Mouse (Mus musculus): ENCODE results near the gene Asb12. TPM values are rescaled to one million over a fixed set of nuclear protein-coding genes. Genes with fewer than 3 reads are reported as not detected.
"Not testable (repeated sequence)": the region's sequence is repeated elsewhere in the genome, so short reads cannot be mapped to it uniquely, and the experiment has no call there.

The Asb12 gene
- polyA plus RNA-seq (2012; rRNA removed): 1.8 and 3.3 TPM in 2 replicates

DNA sequence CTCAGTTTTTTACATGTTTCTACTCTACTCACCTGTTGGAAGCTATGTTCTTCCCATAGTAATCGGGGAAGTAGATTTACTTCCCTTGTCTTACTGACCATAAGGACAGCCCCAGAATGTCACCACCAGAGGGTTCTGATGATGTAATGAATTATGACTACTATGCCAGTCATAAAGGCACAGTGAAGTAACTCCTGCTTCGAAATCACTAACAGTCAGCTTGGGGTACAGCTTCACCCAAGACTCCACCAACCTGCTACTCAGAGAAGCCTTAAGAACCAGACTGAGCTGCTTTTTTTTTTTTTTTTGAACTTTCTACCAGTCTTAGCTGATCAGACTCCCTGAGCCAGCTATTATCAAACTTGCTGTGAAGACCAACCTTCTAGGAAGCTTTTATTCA, at the start of gene Asb12, which contains the start of gene Pfn5:
Gene Asb12, minus strand, starts transcription at position 101 of the 400 bp plus-strand sequence.
Gene Pfn5, plus strand, starts transcription at position 218 of the 400 bp plus-strand sequence.
- DNase-seq (ENCODE audit: low read depth): no peak

DNA sequence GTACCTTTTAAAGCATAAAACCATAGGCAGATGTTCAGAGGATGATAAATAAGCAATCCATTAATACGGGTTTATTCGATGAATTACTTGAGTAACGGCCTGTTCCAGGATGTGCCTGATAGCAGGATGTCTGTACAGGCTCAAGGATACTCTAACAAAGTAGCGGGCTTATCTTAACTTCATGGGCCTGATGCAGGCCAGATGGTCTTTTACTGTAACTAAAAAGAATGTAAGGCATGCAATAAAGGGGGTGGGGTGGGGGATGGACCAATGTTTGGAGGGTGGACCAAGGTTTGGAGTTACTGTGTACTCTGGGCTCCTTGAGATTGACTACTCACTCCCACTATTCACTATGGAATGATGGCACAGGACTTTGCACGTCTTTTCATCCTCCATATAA, 42.8 kb upstream of the Asb12 start:
- no peak for DNase-seq (ENCODE audit: low read depth)

DNA sequence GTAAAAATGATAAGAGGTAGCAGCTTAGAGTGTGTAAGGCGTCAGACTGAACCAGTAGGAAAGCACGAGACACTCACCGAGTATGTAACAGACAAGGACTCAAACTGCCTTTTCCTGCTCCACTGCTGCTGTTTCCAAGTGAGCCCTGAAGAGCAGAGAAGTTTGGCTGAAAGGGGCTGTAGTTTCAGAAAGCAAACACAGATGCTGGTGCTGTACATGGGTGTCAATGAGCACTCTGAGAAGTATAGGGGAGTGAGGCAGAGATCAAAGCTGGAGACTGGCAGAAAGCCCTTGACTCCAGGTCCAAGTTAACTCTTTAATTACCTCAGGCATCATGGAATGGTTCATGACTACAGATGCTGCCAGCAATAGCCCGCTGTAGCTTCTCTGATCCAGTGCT, 3.5 kb downstream of the Asb12 start:
- DNase-seq (ENCODE audit: low read depth): no peak

DNA sequence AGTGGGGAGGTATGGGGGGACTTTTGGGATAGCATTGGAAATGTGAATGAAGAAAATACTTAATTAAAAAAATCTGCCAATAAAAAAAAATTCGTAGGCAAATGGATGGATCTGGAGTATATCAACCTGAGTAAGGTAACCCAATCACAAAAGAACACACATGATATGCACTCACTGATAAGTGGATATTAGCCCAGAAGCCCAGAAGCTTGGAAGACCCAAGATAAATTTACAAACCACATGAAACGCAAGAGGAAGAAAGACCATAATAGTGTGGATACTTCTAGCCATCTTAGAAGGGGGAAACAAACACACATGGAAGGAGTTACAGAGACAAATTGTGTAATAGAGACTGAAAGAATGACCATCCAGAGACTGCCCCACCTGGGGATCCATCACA, 22.3 kb downstream of the Asb12 start:
- DNase-seq (ENCODE audit: low read depth): not testable (repeated sequence)

DNA sequence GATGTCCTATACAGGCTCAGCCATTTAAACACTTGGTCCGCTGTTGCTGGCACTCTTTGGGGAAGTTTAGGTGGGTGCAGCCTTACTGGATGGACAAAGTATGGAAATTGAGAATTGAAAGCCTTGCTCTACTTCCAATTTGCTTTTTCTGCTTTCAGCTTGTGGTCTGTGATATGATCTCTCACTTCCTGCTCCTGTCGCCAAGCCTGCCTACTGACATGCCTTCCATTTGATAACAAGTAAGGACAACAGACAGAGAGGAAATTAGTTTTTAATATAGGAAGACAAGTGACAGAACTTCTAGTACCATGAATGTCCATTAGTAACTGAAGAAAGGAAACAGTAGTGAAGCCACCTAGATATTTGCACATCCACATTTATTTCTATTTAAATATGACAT, 32.6 kb downstream of the Asb12 start:
- DNase-seq (ENCODE audit: low read depth): no peak

DNA sequence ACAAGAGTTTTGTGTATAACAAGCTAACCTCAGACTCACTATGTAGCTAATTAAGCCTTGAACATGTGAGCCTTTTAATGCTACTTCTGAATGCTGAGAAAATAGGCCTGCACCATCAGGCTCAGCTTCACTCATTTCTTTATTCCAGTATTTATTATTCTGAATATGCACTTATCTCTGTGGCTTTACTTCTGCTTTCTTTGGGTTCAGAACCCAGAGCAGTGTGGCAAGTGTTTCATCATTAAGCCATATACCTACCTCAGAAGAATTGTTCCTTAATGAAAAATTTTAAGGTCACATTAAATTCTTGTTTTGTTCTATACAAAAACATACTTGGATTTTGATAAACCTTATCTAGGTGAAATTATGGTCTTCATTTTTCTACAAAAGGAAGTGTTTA, 33.9 kb downstream of the Asb12 start:
- DNase-seq (ENCODE audit: low read depth): no peak

DNA sequence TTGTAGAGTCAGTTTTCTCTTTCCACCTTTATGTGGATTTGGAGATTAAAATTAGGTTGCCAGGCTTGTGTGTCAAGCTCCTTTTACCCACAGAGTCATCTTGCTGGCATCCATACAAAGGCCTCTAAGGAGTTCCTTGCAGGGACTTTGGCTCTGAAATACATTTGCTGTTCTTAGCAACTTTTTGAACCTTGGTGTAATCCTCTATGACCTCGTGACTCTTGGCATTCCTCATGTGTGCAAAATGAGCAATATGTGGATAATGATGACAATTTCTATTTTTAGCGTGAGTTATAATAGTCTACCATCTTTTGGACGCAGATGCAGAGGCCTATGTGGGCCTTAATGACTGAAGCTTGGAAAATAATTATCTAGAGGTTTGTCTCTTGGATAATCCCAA, 100.6 kb downstream of the Asb12 start:
- no peak for DNase-seq (ENCODE audit: low read depth)

DNA sequence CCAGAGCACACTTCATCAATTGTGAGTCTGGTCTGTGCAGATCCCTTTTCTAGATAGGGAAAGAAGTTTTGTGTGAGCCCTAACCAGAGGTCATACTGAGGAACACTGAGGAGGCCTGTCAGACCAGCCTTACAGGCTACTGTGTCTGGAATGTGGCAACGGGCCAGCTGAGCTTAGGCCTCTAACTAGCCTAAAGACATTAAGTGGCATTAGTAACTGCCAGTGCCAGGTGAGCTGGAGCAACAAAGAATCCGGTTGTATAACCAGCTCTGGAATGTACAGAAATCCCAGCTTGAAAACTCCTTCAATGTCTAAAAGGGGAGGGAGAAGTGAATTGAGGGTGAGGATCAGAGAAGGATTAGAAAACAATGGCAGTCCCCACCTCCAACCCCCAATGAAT, 111.9 kb downstream of the Asb12 start:
- DNase-seq (ENCODE audit: low read depth): no peak

DNA sequence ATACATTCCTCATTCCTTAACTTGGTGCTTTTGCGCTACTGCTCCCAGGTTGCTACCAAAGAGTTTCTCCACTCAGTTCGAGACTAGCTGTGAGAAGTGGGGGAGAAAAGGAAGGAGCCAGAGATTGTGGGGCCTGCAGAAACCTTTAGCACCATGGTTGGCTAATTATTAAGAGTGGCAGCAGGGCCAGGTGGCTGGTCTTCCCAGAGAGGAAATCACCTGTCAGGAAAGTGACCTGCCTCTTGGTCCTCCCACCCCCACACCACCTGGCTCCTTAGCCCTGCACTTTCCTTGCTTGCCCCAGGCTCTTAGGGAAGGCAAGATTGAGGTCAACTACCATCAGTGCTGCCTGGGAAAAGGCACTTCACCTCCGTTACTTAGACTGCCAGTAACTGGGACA, 112.6 kb downstream of the Asb12 start:
- DNase-seq (ENCODE audit: low read depth): no peak

DNA sequence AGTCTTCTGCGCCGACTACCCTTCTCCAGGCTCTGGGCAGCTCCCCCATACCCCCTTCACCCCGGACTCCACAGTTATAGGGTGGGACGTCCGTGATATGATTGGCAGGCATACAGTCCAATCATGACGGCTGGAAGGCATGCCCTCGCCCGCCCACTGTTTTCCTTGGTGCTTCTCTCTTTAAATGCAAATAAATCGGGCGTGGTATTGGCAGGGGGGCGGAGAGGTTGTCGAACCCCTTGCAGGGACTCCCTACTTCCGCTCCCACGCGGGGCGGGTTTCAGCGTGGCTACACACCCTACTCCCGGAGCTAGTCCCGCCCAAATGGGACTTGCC, 113.0 kb downstream of the Asb12 start, which contains the start of gene Amer1:
Gene Amer1, minus strand, starts transcription at position 97 of the 336 bp plus-strand sequence.
- no peak for DNase-seq (ENCODE audit: low read depth)

DNA sequence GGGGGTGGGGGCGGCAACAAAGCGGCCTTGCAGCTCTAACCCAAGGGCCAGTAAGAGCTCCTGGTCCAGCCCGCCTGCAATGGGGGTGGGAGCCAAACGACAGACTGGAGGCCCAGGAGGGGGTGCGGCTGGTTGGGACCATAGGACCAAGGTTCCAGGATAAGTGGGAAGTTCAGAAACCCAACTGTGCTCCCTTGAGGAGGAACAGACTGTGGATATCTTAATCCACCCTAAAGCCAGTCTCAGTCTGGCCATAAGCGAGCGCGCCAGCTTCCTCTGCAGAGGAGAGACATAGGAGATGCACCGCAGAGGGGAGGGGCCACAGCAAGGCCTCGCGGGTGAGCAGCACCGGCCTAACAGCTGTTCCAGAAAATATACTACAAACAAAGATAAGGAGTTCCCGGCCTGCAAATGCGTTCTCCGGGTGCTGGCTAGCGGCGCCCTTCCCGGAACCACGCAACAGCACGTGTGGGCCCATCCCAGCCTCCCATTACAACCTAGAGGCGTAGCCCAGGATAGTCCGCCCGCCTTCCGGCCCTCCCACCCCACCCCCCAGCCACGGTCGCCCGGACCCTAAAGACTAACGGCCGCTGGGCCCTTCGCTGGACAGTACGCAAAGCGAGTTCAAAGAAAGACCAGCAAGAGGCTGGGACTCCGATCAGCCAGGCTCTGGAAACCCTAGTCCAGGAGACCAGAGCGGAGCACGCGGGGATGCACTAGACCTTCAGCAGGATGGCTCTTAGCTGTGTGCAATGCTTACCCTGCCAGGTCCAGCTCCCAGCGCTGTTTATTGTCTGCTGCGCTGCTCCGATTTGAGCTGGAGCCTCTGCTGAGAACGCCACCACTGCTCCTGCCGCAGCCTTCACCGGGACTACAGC, 113.7 kb downstream of the Asb12 start:
- no peak for DNase-seq (ENCODE audit: low read depth)

DNA sequence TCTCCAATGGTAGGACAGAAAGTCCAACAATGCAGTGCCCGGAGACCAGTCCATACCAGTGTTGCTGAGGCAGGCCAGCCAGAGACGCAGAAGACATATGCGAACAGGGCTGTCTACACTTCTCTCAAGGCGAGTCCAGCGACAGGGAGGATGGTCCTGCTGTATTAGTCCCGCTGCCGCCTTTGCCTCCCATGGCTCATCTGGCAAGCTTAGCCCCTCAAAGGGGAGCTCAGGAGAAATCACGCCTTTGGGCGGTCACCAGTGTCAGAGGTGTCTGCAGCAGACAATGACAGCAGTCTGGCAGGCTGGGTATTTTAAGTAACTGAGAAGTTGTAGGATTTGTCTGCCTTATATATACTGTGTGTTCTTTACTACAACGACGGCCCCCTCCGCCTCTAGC, 114.4 kb downstream of the Asb12 start:
- DNase-seq (ENCODE audit: low read depth): no peak

DNA sequence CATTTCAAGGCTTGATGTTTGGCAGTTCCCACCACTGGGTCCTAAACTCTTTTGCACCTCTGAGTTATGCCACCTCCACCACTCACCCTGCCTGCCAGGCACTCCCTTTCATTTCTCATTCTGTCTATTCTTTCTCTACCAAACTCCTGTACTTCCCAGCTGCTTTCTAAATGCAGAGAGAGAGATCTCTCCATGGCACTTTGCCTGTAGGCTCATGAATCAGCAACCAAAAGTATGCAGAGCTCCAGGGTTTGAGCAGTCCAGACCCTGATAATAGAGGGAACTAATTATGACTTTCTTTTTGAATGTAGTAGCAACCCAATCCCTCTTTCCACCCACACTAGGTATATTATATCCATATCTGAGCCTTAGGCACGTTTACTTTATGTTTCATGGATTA, 115.5 kb downstream of the Asb12 start:
- no peak for DNase-seq (ENCODE audit: low read depth)

DNA sequence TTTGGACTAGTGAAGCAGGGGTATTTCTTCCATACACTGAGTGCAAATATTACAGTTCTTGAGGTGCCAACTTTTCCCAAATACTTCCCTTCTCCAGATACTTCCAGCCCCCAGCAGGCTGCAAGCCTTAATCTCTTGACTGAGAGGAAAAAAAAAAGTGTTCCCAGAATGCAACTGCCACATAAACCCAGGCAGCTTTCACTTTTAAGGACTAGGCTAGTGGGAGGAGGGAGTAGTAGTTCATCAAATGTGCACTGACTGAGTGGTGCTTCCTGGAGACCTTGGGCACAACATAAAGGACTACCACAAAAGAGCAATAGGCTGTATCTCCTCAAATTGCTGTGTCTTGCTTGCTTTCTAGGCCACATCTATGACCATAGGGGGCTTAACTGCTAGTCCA, 116.5 kb downstream of the Asb12 start:
- no peak for DNase-seq (ENCODE audit: low read depth)

DNA sequence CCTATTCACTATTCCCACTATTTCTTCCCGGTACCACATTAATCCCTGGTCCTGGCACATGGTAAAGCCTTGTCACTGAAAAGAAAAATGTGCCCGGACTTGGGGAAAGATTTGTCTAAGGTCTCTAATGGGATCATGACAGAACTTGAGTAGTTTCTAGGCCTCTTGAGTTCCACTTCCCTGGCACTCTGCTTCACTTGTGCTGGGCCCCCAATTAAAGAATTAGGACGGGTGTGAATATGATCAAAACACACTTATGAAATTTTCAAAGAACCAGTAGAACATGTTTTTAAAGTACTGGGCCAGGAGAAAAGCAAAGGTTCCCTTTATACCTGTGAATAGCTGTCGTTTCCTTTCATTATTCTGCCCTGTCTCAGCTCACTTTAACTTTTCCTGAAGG, 119.3 kb downstream of the Asb12 start:
- no peak for DNase-seq (ENCODE audit: low read depth)

DNA sequence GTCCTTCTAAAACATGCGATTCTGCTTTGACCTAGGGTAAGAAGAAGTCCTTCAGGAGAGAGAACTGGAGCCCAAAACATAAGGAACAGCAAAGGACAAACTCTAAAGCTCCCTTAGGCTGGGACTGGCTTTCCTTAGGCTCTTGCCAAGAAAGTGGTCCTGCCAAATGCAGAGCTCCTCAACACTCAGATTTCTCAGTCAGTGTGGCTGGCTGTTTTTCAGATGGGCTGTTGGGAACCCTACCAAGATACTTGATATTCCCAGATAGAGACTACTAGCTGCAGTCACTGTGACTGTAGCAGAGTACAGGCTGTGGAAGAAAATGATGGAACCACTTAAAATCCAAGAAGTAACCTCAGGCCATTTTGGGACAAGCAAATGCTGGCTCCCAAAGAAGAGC, 120.6 kb downstream of the Asb12 start:
- DNase-seq (ENCODE audit: low read depth): no peak

Other genes with a start within 250 kb of the Asb12 start
- gene Amer1, start 113.1 kb downstream of the Asb12 start, polyA plus RNA-seq (2012; rRNA removed): 4.8 and 6.4 TPM in 2 replicates
- not detected in 2 replicates for gene Pfn5, start 117 bp upstream of the Asb12 start, polyA plus RNA-seq (2012; rRNA removed)
- 2.1 TPM in 2 replicates for gene Zc4h2, start 100.5 kb upstream of the Asb12 start, polyA plus RNA-seq (2012; rRNA removed)
- 0.78 and 0.89 TPM in 2 replicates for gene Zc3h12b, start 153.7 kb upstream of the Asb12 start, polyA plus RNA-seq (2012; rRNA removed)

Measured in gonadal fat pad, adult 2 months (tissue).